In the genomic region with DNA sequence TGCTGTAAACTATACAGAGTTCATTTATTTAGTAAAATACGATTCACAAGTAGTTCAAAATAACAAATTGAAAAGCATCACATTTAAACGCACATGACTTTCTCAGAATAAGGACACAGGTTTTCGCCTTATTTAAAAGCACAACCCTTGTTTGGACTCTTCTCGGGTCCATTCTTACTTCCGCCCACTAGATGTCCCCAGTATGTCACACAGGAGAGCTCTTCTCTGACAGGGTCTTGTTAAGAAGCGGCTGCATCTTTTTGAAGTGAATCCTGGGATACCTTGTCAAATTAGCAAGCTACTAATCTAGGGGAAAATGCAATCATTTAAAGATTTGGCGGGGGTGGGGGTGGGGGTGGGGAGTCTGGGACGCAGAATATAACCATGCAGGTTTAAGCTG, we compare ENCODE assay signal across 9 mouse cellular contexts.
DNase-seq lines count a peak whose midpoint lies in the region; ATAC-seq and TF ChIP-seq lines count a peak whose summit lies in the region.
"Had no signal": no experiment of that assay in that cellular context is flagged by ENCODE, and none has a peak within 500 bp of the region (broad histone marks: within the 10 kb centered on the region; RNA-seq: fewer than 3 reads in every experiment).

No protein-coding gene starts in this region.

- H3K4me2 ChIP-seq in hindbrain, embryonic 12.5 days (replicated peaks), result peak overlapping the region; percentile 50

- H3K4me1 ChIP-seq in cerebellum, adult 2 months (ENCODE audit: control insufficient read depth, insufficient read depth, low read length), result peaks cover 2% of the 10 kb centered on the region
- H3K4me1 ChIP-seq in spleen, adult 2 months (ENCODE audit: control insufficient read depth, insufficient read depth, insufficient read length), result no peaks in the 10 kb centered on the region
- H3K4me1 ChIP-seq in hindbrain, embryonic 12.5 days, result 0 out of 2 replicates have a peak, but pooled peaks cover 5% of the 10 kb centered on the region

- WGBS in cerebellum, adult 2 months, result 5% methylated on average over 8 of the region's 8 CpGs
- WGBS in spleen, adult 2 months, result 22% methylated on average over 8 of the region's 8 CpGs
- WGBS in hindbrain, embryonic 12.5 days, result 6% methylated on average over 8 of the region's 8 CpGs

- TF ChIP-seq CTCF in cerebellum, adult 2 months (IDR thresholded peaks at IDR 0.05; ENCODE audit: borderline replicate concordance, insufficient read depth, low read depth, low read length), result peak; percentile 38; the same call in 1 of the 2 replicates
- peak; percentile 17; the same call in 1 of the 2 replicates for TF ChIP-seq CTCF in spleen, adult 2 months (IDR thresholded peaks at IDR 0.05; ENCODE audit: extremely low read depth, insufficient read depth, insufficient read length, insufficient replicate concordance)

- no peak for TF ChIP-seq POLR2A in cerebellum, adult 2 months (IDR thresholded peaks at IDR 0.05; ENCODE audit: borderline replicate concordance, insufficient read depth, low read length)
- TF ChIP-seq POLR2A in spleen, adult 2 months (IDR thresholded peaks at IDR 0.05; ENCODE audit: low read depth, low read length), result no peak

- no peak overlapping the region for H3K9ac ChIP-seq in hindbrain, embryonic 12.5 days

- DNase-seq in cerebellum, adult 2 months, result no peak
- DNase-seq in cerebellum, postnatal 36 days, result no peak
- DNase-seq in spleen, adult 2 months (ENCODE audit: low read depth in 1 of 2, low spot score in 2 of 2), result no peak
- DNase-seq in spleen, postnatal 36 days (ENCODE audit: low spot score in 2 of 2), result no peak
- peak; percentile 6 for DNase-seq in naive thymus-derived CD4-positive, alpha-beta T cell, adult 2 months (ENCODE audit: low read depth)
- no peak for DNase-seq in B cell, adult 2 months
- no peak for DNase-seq in gastrocnemius, postnatal 25 days

- peak; percentile 82; the same call in 1 of the 2 replicates for ATAC-seq in hindbrain, embryonic 12.5 days (ENCODE audit: low FRiP score)

- no peaks in the 10 kb centered on the region; the same call in 1 of the 2 replicates for H3K27me3 ChIP-seq in cerebellum, adult 2 months (ENCODE audit: control insufficient read depth, insufficient read depth, low read length)
- peaks cover 2% of the 10 kb centered on the region; the same call in 1 of the 2 replicates for H3K27me3 ChIP-seq in spleen, adult 2 months (ENCODE audit: control insufficient read depth, insufficient read depth, low read length)
- H3K27me3 ChIP-seq in hindbrain, embryonic 12.5 days, result peaks cover 4% of the 10 kb centered on the region

- H3K27ac ChIP-seq in cerebellum, adult 2 months (ENCODE audit: insufficient read depth, low read length), result no peak overlapping the region
- H3K27ac ChIP-seq in spleen, adult 2 months (ENCODE audit: insufficient read depth, low read length), result no peak overlapping the region
- H3K27ac ChIP-seq in hindbrain, embryonic 12.5 days, result no peak overlapping the region

- H3K9me3 ChIP-seq in hindbrain, embryonic 12.5 days (replicated peaks), result no peaks in the 10 kb centered on the region
- H3K9me3 ChIP-seq: megakaryocyte, embryonic 14.5 days had no signal

- no peak overlapping the region for H3K4me3 ChIP-seq in cerebellum, adult 2 months (replicated peaks; ENCODE audit: insufficient read depth, low read depth, low read length)
- H3K4me3 ChIP-seq in spleen, adult 2 months (ENCODE audit: extremely low read depth, insufficient read depth, insufficient read length), result no peak overlapping the region
- no peak overlapping the region for H3K4me3 ChIP-seq in hindbrain, embryonic 12.5 days
- H3K4me3 ChIP-seq: megakaryocyte, embryonic 14.5 days had no signal

- H3K36me3 ChIP-seq in spleen, adult 2 months (ENCODE audit: control insufficient read depth, insufficient read depth, low read length), result no peaks in the 10 kb centered on the region
- no peaks in the 10 kb centered on the region for H3K36me3 ChIP-seq in hindbrain, embryonic 12.5 days
